Mouse (Mus musculus): Measurements from ENCODE around the gene Homer1. TPM values are rescaled to one million over a fixed set of nuclear protein-coding genes. Genes with fewer than 3 reads are reported as not detected.
A peak's percentile ranks its signal among the peaks of the same experiment; 100 is the strongest.

Gene Homer1
- polyA plus RNA-seq, 1 experiment from 2014 or later = 11.9 TPM

- Histone ChIP-seq H3K9ac (replicated peaks) (no peak overlapping the region), H3K4me2 (no peak overlapping the region), H3K27ac (no peak overlapping the region), H3K27me3 (no peaks in the 10 kb centered on the region), H3K9me3 (no peaks in the 10 kb centered on the region), H3K36me3 (peaks cover 7% of the 10 kb centered on the region; the same call in 1 of the 2 replicates), H3K4me1 (replicated peaks) (0 out of 2 replicates have a peak, but pooled peaks cover 5% of the 10 kb centered on the region), H3K4me3 (replicated peaks) (no peak overlapping the region)
- ATAC-seq (ENCODE audit: insufficient number of reproducible peaks, insufficient read depth, low FRiP score, low TSS enrichment, low read depth) = no peak
- 84% methylated on average over 1 of the region's 1 CpGs for WGBS
These were observed 79.1 kb downstream of the Homer1 start for GRCm38 (mm10) chr13:93378493-93378892.

GRCm38 (mm10) chr13:93380399-93381063, 81.1 kb downstream of the Homer1 start:
- Histone ChIP-seq H3K4me1 (replicated peaks) (peaks cover 5% of the 10 kb centered on the region; the same call in 1 of the 2 replicates), H3K4me3 (replicated peaks) (no peak overlapping the region), H3K27me3 (no peaks in the 10 kb centered on the region), H3K9me3 (no peaks in the 10 kb centered on the region), H3K4me2 (no peak overlapping the region), H3K9ac (replicated peaks) (no peak overlapping the region), H3K27ac (no peak overlapping the region), H3K36me3 (0 out of 2 replicates have a peak, but pooled peaks cover 2% of the 10 kb centered on the region)
- no peak for ATAC-seq (ENCODE audit: insufficient number of reproducible peaks, insufficient read depth, low FRiP score, low TSS enrichment, low read depth)
- 92% methylated on average over 8 of the region's 8 CpGs for WGBS

- no peak overlapping the region for H3K4me2 ChIP-seq
- peaks cover 5% of the 10 kb centered on the region; the same call in 1 of the 2 replicates for H3K4me1 ChIP-seq (replicated peaks)
- ATAC-seq (ENCODE audit: insufficient number of reproducible peaks, insufficient read depth, low FRiP score, low TSS enrichment, low read depth) = no peak
- H3K36me3 ChIP-seq = 0 out of 2 replicates have a peak, but pooled peaks cover 2% of the 10 kb centered on the region
- 93% methylated on average over 1 of the region's 1 CpGs for WGBS
- no peak overlapping the region for H3K9ac ChIP-seq (replicated peaks)
- no peak overlapping the region for H3K27ac ChIP-seq
- H3K9me3 ChIP-seq = no peaks in the 10 kb centered on the region
- H3K4me3 ChIP-seq (replicated peaks) = no peak overlapping the region
- no peaks in the 10 kb centered on the region for H3K27me3 ChIP-seq
These were observed 81.9 kb downstream of the Homer1 start for GRCm38 (mm10) chr13:93381301-93381700.

- H3K36me3 ChIP-seq = 0 out of 2 replicates have a peak, but pooled peaks cover 2% of the 10 kb centered on the region
- no peaks in the 10 kb centered on the region for H3K27me3 ChIP-seq
- H3K27ac ChIP-seq = no peak overlapping the region
- ATAC-seq (ENCODE audit: insufficient number of reproducible peaks, insufficient read depth, low FRiP score, low TSS enrichment, low read depth) = no peak
- no peaks in the 10 kb centered on the region; the same call in 1 of the 2 replicates for H3K4me1 ChIP-seq (replicated peaks)
- H3K4me2 ChIP-seq = no peak overlapping the region
- H3K9ac ChIP-seq (replicated peaks) = no peak overlapping the region
- no peak overlapping the region for H3K4me3 ChIP-seq (replicated peaks)
- no peaks in the 10 kb centered on the region for H3K9me3 ChIP-seq
- 89% methylated on average over 5 of the region's 5 CpGs for WGBS
These were observed 83.7 kb downstream of the Homer1 start for GRCm38 (mm10) chr13:93383092-93383491.

GRCm38 (mm10) chr13:93383620-93384019, 84.2 kb downstream of the Homer1 start:
- Histone ChIP-seq H3K9me3 (no peaks in the 10 kb centered on the region), H3K4me3 (replicated peaks) (no peak overlapping the region), H3K9ac (replicated peaks) (no peak overlapping the region), H3K4me2 (no peak overlapping the region), H3K4me1 (replicated peaks) (no peaks in the 10 kb centered on the region; the same call in 1 of the 2 replicates), H3K27ac (no peak overlapping the region), H3K27me3 (no peaks in the 10 kb centered on the region), H3K36me3 (0 out of 2 replicates have a peak, but pooled peaks cover 2% of the 10 kb centered on the region)
- 97% methylated on average over 2 of the region's 2 CpGs for WGBS
- no peak for ATAC-seq (ENCODE audit: insufficient number of reproducible peaks, insufficient read depth, low FRiP score, low TSS enrichment, low read depth)

- H3K4me3 ChIP-seq (replicated peaks) = no peak overlapping the region
- no peaks in the 10 kb centered on the region for H3K27me3 ChIP-seq
- ATAC-seq (ENCODE audit: insufficient number of reproducible peaks, insufficient read depth, low FRiP score, low TSS enrichment, low read depth) = no peak
- no peak overlapping the region for H3K4me2 ChIP-seq
- no peaks in the 10 kb centered on the region; the same call in 1 of the 2 replicates for H3K4me1 ChIP-seq (replicated peaks)
- H3K9ac ChIP-seq (replicated peaks) = no peak overlapping the region
- 72% methylated on average over 1 of the region's 1 CpGs for WGBS
- H3K27ac ChIP-seq = no peak overlapping the region
- H3K9me3 ChIP-seq = no peaks in the 10 kb centered on the region
- 0 out of 2 replicates have a peak, but pooled peaks cover 2% of the 10 kb centered on the region for H3K36me3 ChIP-seq
These were observed 85.0 kb downstream of the Homer1 start for GRCm38 (mm10) chr13:93384481-93384880.

- H3K27me3 ChIP-seq = no peaks in the 10 kb centered on the region
- H3K4me2 ChIP-seq = no peak overlapping the region
- H3K27ac ChIP-seq = no peak overlapping the region
- H3K36me3 ChIP-seq = 0 out of 2 replicates have a peak, but pooled peaks cover 2% of the 10 kb centered on the region
- no peak for ATAC-seq (ENCODE audit: insufficient number of reproducible peaks, insufficient read depth, low FRiP score, low TSS enrichment, low read depth)
- no peaks in the 10 kb centered on the region for H3K9me3 ChIP-seq
- no peak overlapping the region for H3K4me3 ChIP-seq (replicated peaks)
- no peak overlapping the region for H3K9ac ChIP-seq (replicated peaks)
- H3K4me1 ChIP-seq (replicated peaks) = no peaks in the 10 kb centered on the region; the same call in 1 of the 2 replicates
- WGBS = 20% methylated on average over 1 of the region's 1 CpGs
These were observed 85.7 kb downstream of the Homer1 start for GRCm38 (mm10) chr13:93385147-93385546.

- Histone ChIP-seq H3K4me3 (replicated peaks) (no peak overlapping the region), H3K4me2 (no peak overlapping the region), H3K9ac (replicated peaks) (no peak overlapping the region), H3K9me3 (no peaks in the 10 kb centered on the region), H3K36me3 (peaks cover 3% of the 10 kb centered on the region; the same call in 1 of the 2 replicates), H3K27ac (no peak overlapping the region), H3K4me1 (replicated peaks) (no peaks in the 10 kb centered on the region; the same call in 1 of the 2 replicates), H3K27me3 (no peaks in the 10 kb centered on the region)
- 79% methylated on average over 5 of the region's 5 CpGs for WGBS
- ATAC-seq (ENCODE audit: insufficient number of reproducible peaks, insufficient read depth, low FRiP score, low TSS enrichment, low read depth) = no peak
These were observed 88.0 kb downstream of the Homer1 start for GRCm38 (mm10) chr13:93387440-93387839.

GRCm38 (mm10) chr13:93388594-93389241, 89.3 kb downstream of the Homer1 start:
- no peak overlapping the region for H3K9ac ChIP-seq (replicated peaks)
- peak overlapping the region; percentile 77 for H3K27ac ChIP-seq
- no peaks in the 10 kb centered on the region; the same call in 1 of the 2 replicates for H3K4me1 ChIP-seq (replicated peaks)
- H3K4me3 ChIP-seq (replicated peaks) = no peak overlapping the region
- no peak overlapping the region for H3K4me2 ChIP-seq
- ATAC-seq (ENCODE audit: insufficient number of reproducible peaks, insufficient read depth, low FRiP score, low TSS enrichment, low read depth) = no peak
- H3K9me3 ChIP-seq = no peaks in the 10 kb centered on the region
- H3K36me3 ChIP-seq = peaks cover 8% of the 10 kb centered on the region
- no peaks in the 10 kb centered on the region for H3K27me3 ChIP-seq
- 61% methylated on average over 7 of the region's 7 CpGs for WGBS

- Histone ChIP-seq H3K36me3 (peaks cover 12% of the 10 kb centered on the region), H3K27ac (peak overlapping the region; percentile 62), H3K9ac (replicated peaks) (no peak overlapping the region), H3K4me1 (replicated peaks) (no peaks in the 10 kb centered on the region; the same call in 1 of the 2 replicates), H3K27me3 (no peaks in the 10 kb centered on the region), H3K4me2 (no peak overlapping the region), H3K9me3 (no peaks in the 10 kb centered on the region), H3K4me3 (replicated peaks) (no peak overlapping the region)
- 8% methylated on average over 2 of the region's 2 CpGs for WGBS
- peak; percentile 82 for ATAC-seq (ENCODE audit: insufficient number of reproducible peaks, insufficient read depth, low FRiP score, low TSS enrichment, low read depth)
These were observed 89.8 kb downstream of the Homer1 start for GRCm38 (mm10) chr13:93389242-93389625.

GRCm38 (mm10) chr13:93399710-93400216, 100.3 kb downstream of the Homer1 start:
- H3K27ac ChIP-seq = no peak overlapping the region
- 89% methylated on average over 5 of the region's 5 CpGs for WGBS
- H3K4me2 ChIP-seq = no peak overlapping the region
- no peak overlapping the region for H3K9ac ChIP-seq (replicated peaks)
- H3K4me3 ChIP-seq (replicated peaks) = no peak overlapping the region
- H3K9me3 ChIP-seq = no peaks in the 10 kb centered on the region
- no peak for ATAC-seq (ENCODE audit: insufficient number of reproducible peaks, insufficient read depth, low FRiP score, low TSS enrichment, low read depth)
- H3K4me1 ChIP-seq (replicated peaks) = no peaks in the 10 kb centered on the region
- H3K36me3 ChIP-seq = peaks cover 30% of the 10 kb centered on the region
- H3K27me3 ChIP-seq = no peaks in the 10 kb centered on the region

Data from limb, embryonic 12.5 days (tissue).